21 mouse cellular contexts compared by ENCODE assay signal in the genomic region with DNA sequence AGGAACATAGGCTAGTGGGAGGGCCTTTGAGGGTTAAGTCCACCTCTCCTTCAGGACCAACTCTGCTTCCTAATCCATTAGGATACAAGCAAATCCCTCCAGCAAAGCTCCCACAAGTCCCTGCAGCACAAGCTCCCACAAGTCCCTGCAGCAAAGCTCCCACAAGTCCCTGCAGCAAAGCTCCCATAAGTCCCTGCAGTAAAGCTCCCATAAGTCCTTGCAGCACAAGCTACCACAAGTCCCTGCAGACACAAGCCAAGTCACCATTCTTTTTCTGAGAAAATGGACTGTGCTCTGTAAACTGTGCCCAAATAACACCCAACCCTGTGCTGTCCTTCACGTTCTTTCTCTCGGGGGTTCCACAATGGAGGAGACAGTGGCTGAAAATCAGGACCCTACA. TPM values are rescaled to one million over a fixed set of nuclear protein-coding genes. Genes with fewer than 3 reads are reported as not detected.
"Had no signal": no experiment of that assay in that cellular context is flagged by ENCODE, and none has a peak within 500 bp of the region (broad histone marks: within the 10 kb centered on the region; RNA-seq: fewer than 3 reads in every experiment).

No protein-coding gene starts in this region.

- H3K4me3 ChIP-seq: liver, embryonic 13.5 days; liver, embryonic 15.5 days; megakaryocyte, embryonic 14.5 days; midbrain, embryonic 13.5 days; midbrain, embryonic 15.5 days; neural tube, embryonic 12.5 days; stomach, embryonic 15.5 days had no signal

- H3K4me2 ChIP-seq: liver, embryonic 11.5 days; liver, embryonic 13.5 days; liver, embryonic 15.5 days; midbrain, embryonic 11.5 days; midbrain, embryonic 13.5 days; midbrain, embryonic 15.5 days; neural tube, embryonic 12.5 days; stomach, embryonic 15.5 days had no signal

- H3K36me3 ChIP-seq: liver, embryonic 13.5 days; liver, embryonic 15.5 days; midbrain, embryonic 13.5 days; midbrain, embryonic 15.5 days; neural tube, embryonic 12.5 days; stomach, embryonic 15.5 days had no signal

- H3K9me3 ChIP-seq: liver, embryonic 13.5 days; liver, embryonic 15.5 days; midbrain, embryonic 13.5 days; midbrain, embryonic 15.5 days; neural tube, embryonic 12.5 days; stomach, embryonic 15.5 days had no signal

- H3K27ac ChIP-seq: liver, embryonic 13.5 days; liver, embryonic 15.5 days; macrophage; midbrain, embryonic 13.5 days; midbrain, embryonic 15.5 days; neural tube, embryonic 12.5 days; stomach, embryonic 15.5 days had no signal

- ATAC-seq: liver, postnatal 0 days; midbrain, embryonic 13.5 days; midbrain, embryonic 15.5 days had no signal

- DNase-seq: liver, embryonic 13.5 days; liver, postnatal 0 days; lung, postnatal 10 days; right cerebral cortex, postnatal 14 days; thymus, adult 2 months; thymus, postnatal 25 days; thymus, postnatal 4 days had no signal

- H3K9ac ChIP-seq: liver, embryonic 13.5 days; liver, embryonic 15.5 days; liver, postnatal 0 days; midbrain, embryonic 13.5 days; midbrain, embryonic 15.5 days; neural tube, embryonic 12.5 days; stomach, embryonic 15.5 days had no signal

- H3K27me3 ChIP-seq: midbrain, embryonic 13.5 days; midbrain, embryonic 15.5 days; neural tube, embryonic 12.5 days; stomach, embryonic 15.5 days had no signal

RNA-seq across cellular contexts. Expression of a gene that starts 44.9 kb away (rescaled TPM):
- total RNA-seq: megakaryocyte progenitor cell, adult 5-6 weeks; monocyte, adult 5-6 weeks; neutrophil, adult 5-6 weeks had no signal
- polyA plus RNA-seq: liver, embryonic 11.5 days; liver, embryonic 15.5 days; liver, postnatal 0 days; macrophage; midbrain, embryonic 13.5 days; midbrain, embryonic 15.5 days; midbrain, postnatal 0 days; neural tube, embryonic 12.5 days; spleen, adult 2 months had no signal
